Mouse (Mus musculus) gastrocnemius, adult 8-10 months (tissue): Measurements from ENCODE around the gene Lpar6. TPM values are rescaled to one million over a fixed set of nuclear protein-coding genes. Genes with fewer than 3 reads are reported as not detected.

Source experiments
- DNase-seq, 2 experiments: peaks; one replicate each; pipeline ENCODE4 v3.0.0; 2022; ENCODE audit warnings: low spot score in 2 of 2
- microRNA-seq: library from miRNA; unstranded; fragments of <30 nt; microRNA quantifications from one replicate; pipeline ENCODE4 v1.2.0, GENCODE M21; 2022
- total RNA-seq, 4 experiments: library from RNA; stranded (reverse); gene quantifications; 2 replicates each; pipeline ENCODE4 v1.2.4; 2022

Gene Lpar6
- total RNA-seq, 4 experiments from 2014 or later = 0.61 to 0.89 (median 0.76) TPM

DNA sequence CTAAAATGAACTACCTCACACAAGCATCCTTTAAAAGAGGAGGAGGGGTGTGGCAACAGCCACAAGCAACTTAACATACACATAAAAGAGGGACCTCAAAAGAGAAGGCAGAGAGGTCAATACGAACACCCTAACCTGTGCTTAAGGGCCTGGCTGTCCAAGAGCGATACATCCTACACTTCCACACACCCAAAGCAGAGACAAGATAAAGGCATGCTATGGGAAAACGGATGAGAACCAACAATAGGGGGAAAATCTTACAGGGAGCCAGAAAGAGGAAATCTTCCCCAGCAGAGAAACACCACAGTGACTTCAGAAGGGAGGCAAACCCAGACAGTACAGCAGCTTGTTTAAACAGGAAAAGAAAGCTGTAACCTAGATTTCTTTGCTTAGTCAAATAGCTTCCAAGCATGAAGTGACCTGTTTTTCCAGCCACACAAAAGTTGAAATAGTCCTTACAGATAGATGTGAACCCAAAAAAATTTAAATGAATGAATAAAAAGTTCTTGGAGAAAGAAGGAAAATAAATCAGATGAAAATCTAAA lies 17.8 kb downstream of the Lpar6 start:
- no peak for DNase-seq

DNA sequence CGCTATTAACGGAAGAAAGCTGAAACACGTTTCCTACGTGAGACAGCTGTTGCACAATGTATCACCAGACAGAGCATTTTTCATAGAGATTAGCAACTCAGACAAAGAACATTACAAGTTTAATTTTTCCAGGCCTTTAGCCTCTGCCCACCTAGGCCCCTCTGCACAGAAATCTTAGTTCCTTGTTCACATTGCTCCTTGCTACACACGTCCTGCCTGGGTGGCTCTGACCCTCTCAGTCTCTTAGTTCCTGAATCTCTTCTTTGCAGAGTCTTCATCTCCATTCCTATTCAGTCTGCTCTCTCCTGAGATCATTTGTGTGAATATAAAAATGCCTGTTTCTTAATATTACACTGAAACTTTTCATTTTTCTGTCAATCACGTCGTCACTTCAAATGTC lies 19.7 kb downstream of the Lpar6 start:
- DNase-seq = no peak

DNA sequence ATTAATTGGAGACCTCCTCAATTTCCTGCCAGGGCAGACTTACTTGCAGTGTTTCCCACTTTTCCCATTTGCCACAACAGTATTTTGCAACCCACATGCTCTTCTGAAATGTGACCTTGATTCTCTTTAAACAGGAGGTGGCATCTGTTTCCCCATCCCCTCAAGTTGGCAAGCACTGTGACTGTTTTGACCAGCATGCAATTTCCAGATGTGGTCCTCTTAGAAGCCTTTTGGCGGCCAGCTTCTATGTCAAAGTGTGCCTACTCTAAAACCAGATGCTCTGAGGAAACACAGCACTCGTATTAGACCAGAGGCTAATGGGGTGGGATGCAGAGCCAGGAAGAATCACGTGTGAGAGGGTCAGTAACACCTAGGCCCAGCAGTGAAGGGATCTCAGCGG lies 20.5 kb downstream of the Lpar6 start:
- no peak for DNase-seq

GRCm38 (mm10) chr14:73262210-73262609 lies 24.5 kb downstream of the Lpar6 start:
- no peak for DNase-seq

GRCm38 (mm10) chr14:73266166-73266565 lies 28.5 kb downstream of the Lpar6 start:
- no peak for DNase-seq

- DNase-seq = no peak
Observed at GRCm38 (mm10) chr14:73271807-73272206, 34.1 kb downstream of the Lpar6 start.

DNA sequence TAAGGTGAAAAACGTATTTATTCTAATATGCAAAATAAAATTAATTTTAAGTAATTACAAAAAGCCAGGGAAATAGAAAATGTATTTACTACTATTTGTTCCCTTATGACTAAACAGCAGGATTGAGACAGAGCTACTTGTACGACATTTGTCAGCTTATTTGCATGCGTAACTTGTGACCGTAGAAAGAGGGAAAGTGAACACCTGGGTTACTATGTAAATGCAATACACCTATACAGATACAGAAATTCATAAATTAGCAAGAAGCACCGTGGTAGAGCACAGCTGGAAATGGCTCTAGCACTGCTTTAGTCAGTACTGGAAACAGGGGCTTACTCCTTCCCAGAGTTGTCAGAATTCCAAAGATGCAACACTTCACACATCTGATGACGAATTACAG lies 41.4 kb downstream of the Lpar6 start:
- DNase-seq = no peak

DNA sequence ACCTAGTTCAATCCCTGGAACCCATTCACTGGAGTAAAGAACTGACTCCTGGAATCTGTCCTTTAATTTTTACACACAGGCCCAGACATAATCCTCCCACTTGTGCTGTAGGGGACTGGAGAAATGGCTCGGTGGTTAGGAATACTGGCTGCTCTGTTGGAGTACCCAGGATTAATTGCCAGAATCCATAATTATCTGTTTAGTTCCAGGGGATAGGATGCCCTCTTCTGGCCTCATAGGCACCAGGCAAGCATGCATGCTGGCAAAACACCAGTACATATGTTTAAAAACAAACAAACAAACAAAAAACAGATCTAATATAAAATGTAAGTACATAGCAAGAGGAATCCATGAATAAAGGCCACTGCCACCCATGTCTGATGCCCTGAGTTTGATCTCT lies 43.3 kb downstream of the Lpar6 start:
- DNase-seq = no peak

DNA sequence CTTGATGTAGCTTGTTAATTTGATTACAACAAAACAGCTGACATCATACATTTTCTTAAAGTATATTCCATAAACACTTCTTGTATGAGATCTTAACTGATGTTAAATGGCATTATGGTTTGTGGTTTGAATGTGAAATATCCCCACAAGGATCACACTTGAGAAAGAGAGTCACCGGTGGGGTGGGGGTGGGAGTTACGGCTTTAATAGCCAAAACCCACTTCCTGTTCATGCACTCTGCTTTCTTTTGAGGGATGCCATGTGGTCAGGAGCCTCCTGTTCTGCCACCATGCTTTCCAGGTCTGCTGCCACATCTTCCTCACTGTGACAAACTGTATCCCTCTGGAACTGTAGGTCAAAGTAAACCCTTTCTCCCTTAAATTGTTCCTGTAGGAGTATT lies 52.2 kb downstream of the Lpar6 start:
- no peak for DNase-seq

GRCm38 (mm10) chr14:73292434-73292833 lies 54.7 kb downstream of the Lpar6 start:
- no peak for DNase-seq

Small RNA genes within 50 kb of the gene (microRNA-seq; reads per million reads assigned to microRNA genes)
- not detected for gene Mir687

Other genes starting within 250 kb of the Lpar6 start
- under 1 TPM in 1 of 4 experiments, not detected in 3; 0.32 TPM for gene Cysltr2, start 188.8 kb upstream of the Lpar6 start, total RNA-seq
- gene Rcbtb2, start 114.9 kb upstream of the Lpar6 start, total RNA-seq = 10 to 100 TPM; 14.0 to 17.5 (median 15.7) TPM
- 10 to 100 TPM; 14.5 to 25.1 (median 17.4) TPM for gene Rb1, start 87.9 kb downstream of the Lpar6 start, total RNA-seq
- gene Itm2b, start 147.4 kb downstream of the Lpar6 start, total RNA-seq = 100 to 1,000 TPM; 232 to 300 (median 269) TPM